Mouse (Mus musculus) limb, embryonic 10.5 days (tissue): ENCODE measurements around the gene Gpr132. TPM values are rescaled to one million over a fixed set of nuclear protein-coding genes. Genes with fewer than 3 reads are reported as not detected.
A peak's percentile ranks its signal among the peaks of the same experiment; 100 is the strongest.
"Not testable (repeated sequence)": the region's sequence is repeated elsewhere in the genome, so short reads cannot be mapped to it uniquely, and the experiment has no call there.

ENCODE experiments used
- DNase-seq: peaks from one replicate; pipeline ENCODE4 v3.0.0-alpha.2; 2017; ENCODE audit warnings: low spot score
- H3K27ac ChIP-seq: fragments of 300-500 bp; sonication (generic); 2 replicates; pipeline ENCODE4 v1.5.1; 2016; ENCODE audit warnings: mild to moderate bottlenecking
- H3K27me3 ChIP-seq: fragments of 300-500 bp; sonication (generic); 2 replicates; pipeline ENCODE4 v1.6.1; 2016; ENCODE audit warnings: low read depth, mild to moderate bottlenecking; ENCODE audit not compliant: poor library complexity, severe bottlenecking
- H3K36me3 ChIP-seq: fragments of 300-500 bp; sonication (generic); 2 replicates; pipeline ENCODE4 v1.6.1; 2016; ENCODE audit warnings: mild to moderate bottlenecking, moderate library complexity
- H3K4me1 ChIP-seq: fragments of 300-500 bp; sonication (generic); 2 replicates; pipeline ENCODE4 v1.6.1; 2016
- H3K4me3 ChIP-seq: fragments of 300-500 bp; sonication (generic); 2 replicates; pipeline ENCODE4 v1.5.1; 2016; ENCODE audit warnings: mild to moderate bottlenecking, moderate library complexity
- H3K9me3 ChIP-seq: fragments of 300-500 bp; sonication (generic); replicated peaks from 2 replicates; pipeline ENCODE4 v1.6.1; 2016; ENCODE audit warnings: mild to moderate bottlenecking
- WGBS: fragments of 180-500 bp; shearing (Covaris S2); methylation state at CpG from one replicate; pipeline ENCODE4 v1.1.7; 2016; 5-methylcytosine and 5-hydroxymethylcytosine counted together
- polyA plus RNA-seq: library from polyadenylated mRNA; unstranded; fragments of >200 nt; fragmentation: Nextera tagmentation; extraction: Ambion mirVana; gene quantifications from 2 replicates; pipeline ENCODE4 v1.2.1, GENCODE M21; 2016

The Gpr132 gene
- polyA plus RNA-seq, 1 experiment from 2014 or later = not detected

DNA sequence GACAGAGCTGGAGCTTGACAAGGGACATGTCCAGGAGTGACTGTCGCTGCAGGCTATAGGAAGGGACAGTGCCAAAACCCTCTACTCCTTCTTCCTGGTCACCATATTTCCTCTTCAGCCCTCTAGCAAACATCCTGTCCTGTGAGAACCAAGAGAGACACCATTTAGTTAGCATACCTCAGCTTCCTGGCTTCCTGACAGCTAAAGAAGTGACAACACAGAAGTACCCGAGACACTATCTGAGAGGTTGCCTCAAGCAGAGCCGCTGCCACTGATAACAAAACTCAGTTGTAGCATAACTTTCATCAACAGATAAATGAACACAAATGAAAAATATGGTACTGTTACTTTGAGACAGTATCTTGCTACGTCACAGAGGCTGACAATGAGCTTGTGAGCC, 46.1 kb downstream of the Gpr132 start:
- Histone ChIP-seq H3K4me3 (no peak overlapping the region), H3K27ac (no peak overlapping the region), H3K9me3 (no peaks in the 10 kb centered on the region), H3K27me3 (no peaks in the 10 kb centered on the region), H3K36me3 (peaks cover 98% of the 10 kb centered on the region), H3K4me1 (peaks cover 17% of the 10 kb centered on the region)
- DNase-seq = no peak
- WGBS = 91% methylated on average over 4 of the region's 4 CpGs

- no peak overlapping the region for H3K4me3 ChIP-seq
- H3K36me3 ChIP-seq = peaks cover 98% of the 10 kb centered on the region
- no peaks in the 10 kb centered on the region for H3K9me3 ChIP-seq
- H3K27me3 ChIP-seq = no peaks in the 10 kb centered on the region
- H3K4me1 ChIP-seq = peaks cover 9% of the 10 kb centered on the region
- no peak overlapping the region for H3K27ac ChIP-seq
- 69% methylated on average over 1 of the region's 1 CpGs for WGBS
- no peak for DNase-seq
Measured at GRCm38 (mm10) chr12:112821216-112821615, 46.8 kb downstream of the Gpr132 start.

GRCm38 (mm10) chr12:112820401-112820999, 47.5 kb downstream of the Gpr132 start:
- Histone ChIP-seq H3K4me3 (no peak overlapping the region), H3K9me3 (no peaks in the 10 kb centered on the region), H3K27me3 (no peaks in the 10 kb centered on the region), H3K4me1 (peaks cover 6% of the 10 kb centered on the region; the same call in 1 of the 2 replicates), H3K36me3 (peaks cover 98% of the 10 kb centered on the region), H3K27ac (no peak overlapping the region)
- WGBS = 91% methylated on average over 12 of the region's 12 CpGs
- DNase-seq = no peak

GRCm38 (mm10) chr12:112819057-112819662, 48.9 kb downstream of the Gpr132 start:
- H3K27ac ChIP-seq = no peak overlapping the region
- H3K27me3 ChIP-seq = no peaks in the 10 kb centered on the region
- DNase-seq = no peak
- no peaks in the 10 kb centered on the region for H3K9me3 ChIP-seq
- no peak overlapping the region for H3K4me3 ChIP-seq
- H3K4me1 ChIP-seq = peaks cover 6% of the 10 kb centered on the region
- peaks cover 98% of the 10 kb centered on the region for H3K36me3 ChIP-seq
- 96% methylated on average over 8 of the region's 8 CpGs for WGBS

- not testable (repeated sequence) for H3K9me3 ChIP-seq, DNase-seq, H3K4me1 ChIP-seq, H3K27me3 ChIP-seq, H3K4me3 ChIP-seq, H3K27ac ChIP-seq
- WGBS = 85% methylated on average over 7 of the region's 7 CpGs
- H3K36me3 ChIP-seq = peaks cover 97% of the 10 kb centered on the region
Measured at GRCm38 (mm10) chr12:112816866-112817265, 51.2 kb downstream of the Gpr132 start.

GRCm38 (mm10) chr12:112816294-112816693, 51.7 kb downstream of the Gpr132 start:
- DNase-seq = no peak
- 56% methylated on average over 4 of the region's 4 CpGs for WGBS
- no peaks in the 10 kb centered on the region; the same call in 1 of the 2 replicates for H3K4me1 ChIP-seq
- H3K27me3 ChIP-seq = no peaks in the 10 kb centered on the region
- peaks cover 94% of the 10 kb centered on the region for H3K36me3 ChIP-seq
- no peak overlapping the region for H3K27ac ChIP-seq
- H3K9me3 ChIP-seq = no peaks in the 10 kb centered on the region
- H3K4me3 ChIP-seq = no peak overlapping the region

DNA sequence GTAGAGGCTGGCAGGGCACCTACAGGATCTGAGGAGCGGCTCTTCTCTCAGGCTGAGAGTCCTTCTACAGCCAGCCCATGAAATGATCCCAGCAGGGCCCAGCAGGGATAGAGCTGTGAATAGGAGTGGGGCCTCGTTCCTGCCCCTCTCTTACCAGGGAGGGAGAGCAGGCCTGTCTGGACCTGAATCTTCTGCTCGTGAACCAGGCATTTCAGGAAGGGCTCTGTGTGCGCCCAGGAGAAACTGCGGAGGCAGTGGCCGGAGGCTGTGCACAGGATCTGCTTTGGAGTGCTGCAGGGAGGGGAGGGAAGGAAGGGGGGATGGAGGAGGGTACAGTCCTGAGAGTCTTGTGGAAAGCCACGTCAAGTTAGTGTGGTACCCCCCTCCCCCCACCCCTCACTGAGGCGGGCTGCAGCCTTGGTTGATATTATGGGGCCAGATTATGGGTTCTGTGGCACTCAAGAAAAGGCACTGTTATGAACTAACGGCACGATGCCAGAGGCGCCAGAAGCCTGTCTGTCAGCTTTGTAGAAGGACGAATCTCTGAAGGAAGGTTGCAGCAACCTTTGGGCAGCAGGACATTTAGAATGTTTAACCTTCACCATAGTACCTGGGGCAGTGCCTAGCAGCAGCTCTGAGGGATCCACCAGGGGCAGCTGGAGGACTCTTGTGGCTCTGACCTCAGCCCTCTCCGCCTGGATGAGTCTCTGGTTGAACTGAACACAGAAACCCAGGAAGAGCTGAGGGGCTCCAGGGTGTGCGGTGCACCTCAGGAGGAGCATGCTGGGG, 53.2 kb downstream of the Gpr132 start:
- 78% methylated on average over 14 of the region's 14 CpGs for WGBS
- Histone ChIP-seq H3K36me3 (peaks cover 80% of the 10 kb centered on the region), H3K4me3 (no peak overlapping the region), H3K9me3 (no peaks in the 10 kb centered on the region), H3K27me3 (peaks cover 12% of the 10 kb centered on the region), H3K27ac (no peak overlapping the region), H3K4me1 (peaks cover 6% of the 10 kb centered on the region)
- no peak for DNase-seq

DNA sequence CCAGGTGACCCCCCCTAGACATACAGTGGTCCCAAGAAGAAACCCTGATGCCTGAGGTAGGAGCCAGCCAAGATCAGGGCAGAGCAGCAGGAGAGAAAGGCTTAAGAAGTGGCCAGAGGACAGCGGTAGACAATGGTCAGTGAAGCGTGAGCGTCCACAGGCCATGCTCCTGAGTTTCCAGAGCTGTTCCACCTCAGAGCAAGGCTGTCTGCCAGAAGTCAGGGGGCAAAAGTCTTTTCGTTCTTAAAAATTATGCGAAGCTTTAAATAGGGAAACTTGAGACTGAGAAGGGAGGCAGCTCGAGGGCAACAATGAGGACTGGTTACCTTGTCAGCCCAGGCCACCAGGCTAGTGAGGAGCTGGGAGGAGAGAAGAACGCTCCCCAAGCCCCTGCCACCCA, 54.7 kb downstream of the Gpr132 start:
- Histone ChIP-seq H3K27me3 (peaks cover 18% of the 10 kb centered on the region), H3K27ac (no peak overlapping the region), H3K9me3 (no peaks in the 10 kb centered on the region), H3K36me3 (peaks cover 65% of the 10 kb centered on the region), H3K4me3 (no peak overlapping the region), H3K4me1 (peaks cover 19% of the 10 kb centered on the region)
- WGBS = 90% methylated on average over 7 of the region's 7 CpGs
- no peak for DNase-seq

DNA sequence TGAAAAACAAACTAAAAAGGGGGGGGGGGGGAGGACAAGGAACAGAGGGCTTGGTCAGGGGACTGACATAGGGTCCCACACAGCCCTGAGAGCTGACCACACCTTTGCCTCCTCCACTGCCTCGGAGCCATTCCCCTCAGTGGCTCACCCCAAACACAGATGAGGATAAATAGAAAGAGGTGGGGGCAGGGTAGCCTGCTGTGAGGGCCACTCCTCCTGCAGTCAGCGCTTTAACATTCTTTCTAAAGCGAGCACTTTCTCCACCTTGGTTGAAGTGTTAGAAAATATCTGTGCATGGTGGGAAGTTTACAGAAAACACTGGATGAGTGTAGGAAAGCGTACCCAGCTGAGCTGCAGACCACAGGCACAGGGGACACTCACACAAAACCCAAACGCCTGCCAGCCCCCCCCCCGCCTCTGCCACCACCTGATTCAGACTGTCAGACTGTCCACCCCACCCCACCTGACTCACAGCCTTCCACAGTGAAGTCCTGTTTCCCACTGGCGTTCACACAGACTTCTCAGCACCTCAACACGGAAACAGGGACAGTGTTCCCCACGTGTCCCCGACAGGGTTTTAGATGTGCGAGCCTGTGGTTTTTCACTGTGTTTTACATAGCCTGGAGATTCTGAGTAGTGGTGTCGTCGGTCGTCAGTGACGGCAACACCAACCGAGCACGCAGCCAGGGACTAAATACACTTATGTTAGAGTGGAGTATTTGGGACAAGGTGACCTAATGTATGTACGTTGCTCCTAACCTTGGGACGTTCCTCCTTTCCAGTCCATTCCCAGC, 57.7 kb downstream of the Gpr132 start:
- no peak overlapping the region for H3K4me3 ChIP-seq

DNA sequence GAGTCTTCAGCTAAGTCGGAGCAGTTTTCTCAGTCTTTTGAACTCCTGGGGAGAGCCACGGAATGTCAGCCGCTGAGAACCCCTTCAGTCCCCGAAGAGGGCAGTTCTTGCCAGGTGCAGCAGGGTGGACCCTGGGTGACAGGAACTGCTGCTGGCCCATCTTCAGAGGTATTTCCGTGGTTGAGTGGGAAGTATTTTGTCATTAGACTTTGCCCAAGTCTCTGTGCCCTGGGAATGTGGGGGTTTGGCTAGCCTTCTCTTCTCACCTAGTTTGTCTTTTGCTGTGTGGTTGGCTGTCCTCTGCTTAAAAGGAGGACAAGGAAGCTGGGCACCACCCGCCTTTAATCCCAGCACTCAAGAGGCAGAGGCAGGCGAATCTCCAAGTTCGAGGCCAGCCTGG, 58.4 kb downstream of the Gpr132 start:
- Histone ChIP-seq H3K27ac (no peak overlapping the region), H3K9me3 (no peaks in the 10 kb centered on the region), H3K4me1 (peaks cover 26% of the 10 kb centered on the region), H3K27me3 (peaks cover 39% of the 10 kb centered on the region), H3K36me3 (peaks cover 28% of the 10 kb centered on the region), H3K4me3 (peak overlapping the region; percentile 75)
- DNase-seq = no peak
- WGBS = 19% methylated on average over 8 of the region's 8 CpGs

More for the DNA sequence above, 57.7 kb downstream of the Gpr132 start:
- peaks cover 34% of the 10 kb centered on the region for H3K36me3 ChIP-seq
- H3K27ac ChIP-seq = no peak overlapping the region
- H3K27me3 ChIP-seq = peaks cover 35% of the 10 kb centered on the region
- H3K4me1 ChIP-seq = peaks cover 26% of the 10 kb centered on the region
- 71% methylated on average over 19 of the region's 19 CpGs for WGBS
- no peaks in the 10 kb centered on the region for H3K9me3 ChIP-seq
- DNase-seq = no peak

GRCm38 (mm10) chr12:112808587-112809364, 59.3 kb downstream of the Gpr132 start, which contains the start of gene Clba1:
TSS of gene Clba1 (plus strand) at chr12:112808937.
- H3K36me3 ChIP-seq = peaks cover 19% of the 10 kb centered on the region
- 2% methylated on average over 64 of the region's 64 CpGs for WGBS
- DNase-seq = peak; percentile 93
- peak within 1 kb of the TSS; percentile 75 for H3K4me3 ChIP-seq
- peaks cover 48% of the 10 kb centered on the region for H3K27me3 ChIP-seq
- H3K9me3 ChIP-seq = no peaks in the 10 kb centered on the region
- H3K4me1 ChIP-seq = peaks cover 29% of the 10 kb centered on the region
- peak within 1 kb of the TSS; percentile 70 for H3K27ac ChIP-seq

DNA sequence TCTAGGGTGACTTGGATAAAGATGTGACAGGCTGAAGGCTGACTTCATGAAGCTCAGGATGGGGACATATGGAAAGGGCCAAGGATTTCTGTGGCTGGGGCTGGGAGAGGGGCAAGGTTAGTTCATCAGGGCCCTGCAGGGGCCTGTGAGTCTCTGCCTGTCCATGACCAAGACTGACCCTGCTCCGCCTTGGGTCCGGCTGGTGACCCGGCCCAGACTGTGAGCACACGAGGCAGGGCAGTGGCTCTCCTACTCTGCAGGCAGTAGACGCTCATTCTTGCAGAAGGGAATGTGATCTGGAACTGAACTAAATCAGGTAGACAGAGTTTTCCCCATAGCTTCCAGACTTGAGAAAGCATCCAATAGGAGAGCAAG, 59.8 kb downstream of the Gpr132 start:
- Histone ChIP-seq H3K4me3 (peak overlapping the region; percentile 75), H3K4me1 (peaks cover 33% of the 10 kb centered on the region), H3K9me3 (no peaks in the 10 kb centered on the region), H3K27me3 (peaks cover 54% of the 10 kb centered on the region), H3K27ac (peak overlapping the region; percentile 70), H3K36me3 (peaks cover 14% of the 10 kb centered on the region)
- WGBS = 80% methylated on average over 5 of the region's 5 CpGs
- DNase-seq = no peak
